In genomic region chr1:125854646-125855045, GRCm38 (mm10) we compare ENCODE assay signal across 32 mouse cellular contexts. TPM values are rescaled to one million over a fixed set of nuclear protein-coding genes. Genes with fewer than 3 reads are reported as not detected.
DNase-seq lines count a peak whose midpoint lies in the region; ATAC-seq and TF ChIP-seq lines count a peak whose summit lies in the region.
"Had no signal": no experiment of that assay in that cellular context is flagged by ENCODE, and none has a peak within 500 bp of the region (broad histone marks: within the 10 kb centered on the region; RNA-seq: fewer than 3 reads in every experiment).

No protein-coding gene starts in this region.

- H3K4me3 ChIP-seq in forebrain, embryonic 14.5 days (ENCODE audit: low read depth, low read length) = no peak overlapping the region
- no peak overlapping the region for H3K4me3 ChIP-seq in forebrain, embryonic 13.5 days
- no peak overlapping the region for H3K4me3 ChIP-seq in neural tube, embryonic 11.5 days (ENCODE audit: low read depth, low read length)
- no peak overlapping the region for H3K4me3 ChIP-seq in hindbrain, postnatal 0 days (ENCODE audit: low read length)
- H3K4me3 ChIP-seq: embryonic facial prominence, embryonic 13.5 days; erythroblast, embryonic 14.5 days; forebrain, embryonic 15.5 days; heart, adult 2 months; heart, embryonic 13.5 days; kidney, embryonic 15.5 days; limb, embryonic 12.5 days; liver, embryonic 13.5 days had no signal

- 3% methylated on average over 5 of the region's 5 CpGs for WGBS in forebrain, embryonic 14.5 days
- 1% methylated on average over 5 of the region's 5 CpGs for WGBS in forebrain, embryonic 13.5 days
- 11% methylated on average over 5 of the region's 5 CpGs for WGBS in neural tube, embryonic 11.5 days
- 15% methylated on average over 5 of the region's 5 CpGs for WGBS in hindbrain, postnatal 0 days

- no peak for ATAC-seq in forebrain, embryonic 14.5 days
- ATAC-seq in forebrain, embryonic 13.5 days = no peak
- no peak for ATAC-seq in neural tube, embryonic 11.5 days (ENCODE audit: insufficient read depth, low FRiP score, low TSS enrichment)
- ATAC-seq in hindbrain, postnatal 0 days = no peak
- ATAC-seq: CD4-positive, CD25-positive, alpha-beta regulatory T cell, adult 4 months; forebrain, embryonic 15.5 days; intestine, postnatal 0 days had no signal

- no peaks in the 10 kb centered on the region for H3K36me3 ChIP-seq in forebrain, embryonic 14.5 days (ENCODE audit: control insufficient read depth, insufficient read depth, low read length)
- H3K36me3 ChIP-seq in forebrain, embryonic 13.5 days (ENCODE audit: poor library complexity, severe bottlenecking) = no peaks in the 10 kb centered on the region
- no peaks in the 10 kb centered on the region for H3K36me3 ChIP-seq in neural tube, embryonic 11.5 days (ENCODE audit: control insufficient read depth, insufficient read depth, low read length)
- no peaks in the 10 kb centered on the region for H3K36me3 ChIP-seq in hindbrain, postnatal 0 days (ENCODE audit: insufficient read depth, low read length)
- H3K36me3 ChIP-seq: embryonic facial prominence, embryonic 13.5 days; forebrain, embryonic 15.5 days; G1E; heart, embryonic 13.5 days; kidney, embryonic 15.5 days; limb, embryonic 12.5 days; liver, embryonic 13.5 days had no signal

- H3K9ac ChIP-seq in forebrain, embryonic 14.5 days (ENCODE audit: low read length) = no peak overlapping the region
- no peak overlapping the region for H3K9ac ChIP-seq in forebrain, embryonic 13.5 days
- H3K9ac ChIP-seq in neural tube, embryonic 11.5 days (ENCODE audit: low read length) = no peak overlapping the region
- H3K9ac ChIP-seq in hindbrain, postnatal 0 days (replicated peaks; ENCODE audit: low read length) = no peak overlapping the region
- H3K9ac ChIP-seq: embryonic facial prominence, embryonic 13.5 days; forebrain, embryonic 15.5 days; heart, embryonic 13.5 days; kidney, embryonic 15.5 days; limb, embryonic 12.5 days; liver, embryonic 13.5 days had no signal

- H3K4me1 ChIP-seq in forebrain, embryonic 14.5 days (ENCODE audit: control insufficient read depth, insufficient read depth, low read length) = peaks cover 5% of the 10 kb centered on the region; the same call in 1 of the 2 replicates
- no peaks in the 10 kb centered on the region; the same call in 1 of the 2 replicates for H3K4me1 ChIP-seq in forebrain, embryonic 13.5 days
- H3K4me1 ChIP-seq in neural tube, embryonic 11.5 days (ENCODE audit: control insufficient read depth, insufficient read depth, low read length) = peaks cover 2% of the 10 kb centered on the region; the same call in 1 of the 2 replicates
- no peaks in the 10 kb centered on the region for H3K4me1 ChIP-seq in hindbrain, postnatal 0 days (ENCODE audit: insufficient read depth, low read length)
- H3K4me1 ChIP-seq: embryonic facial prominence, embryonic 13.5 days; forebrain, embryonic 15.5 days; heart, embryonic 13.5 days; kidney, embryonic 15.5 days; limb, embryonic 12.5 days; liver, embryonic 13.5 days had no signal

- intact Hi-C loops in gastrocnemius, postnatal 36 days (cut with DNase I) = no loop called here

- H3K27ac ChIP-seq in forebrain, embryonic 14.5 days (ENCODE audit: low read depth, low read length) = no peak overlapping the region
- no peak overlapping the region for H3K27ac ChIP-seq in forebrain, embryonic 13.5 days
- H3K27ac ChIP-seq in neural tube, embryonic 11.5 days (ENCODE audit: low read depth, low read length) = no peak overlapping the region
- H3K27ac ChIP-seq in hindbrain, postnatal 0 days = no peak overlapping the region
- H3K27ac ChIP-seq: embryonic facial prominence, embryonic 13.5 days; forebrain, embryonic 15.5 days; heart, adult 2 months; heart, embryonic 13.5 days; kidney, embryonic 15.5 days; limb, embryonic 12.5 days; liver, embryonic 13.5 days; stomach, postnatal 0 days had no signal

- peak; percentile 18 for DNase-seq in forebrain, embryonic 14.5 days (ENCODE audit: low spot score)
- peak; percentile 24 for DNase-seq in neural tube, embryonic 11.5 days (ENCODE audit: low spot score)
- DNase-seq in neural tube, embryonic 10.5 days (ENCODE audit: extremely low spot score, low spot score) = no peak
- DNase-seq in hindbrain, postnatal 0 days (ENCODE audit: low spot score) = peak; percentile 8
- DNase-seq in cerebellum, adult 11 months = no peak
- DNase-seq in gastrocnemius, postnatal 36 days = no peak
- DNase-seq: adrenal gland, postnatal 10 days; cerebellum, adult 9-10 months; gastrocnemius, postnatal 14 days; heart, adult 2 months; heart, postnatal 14 days; kidney, postnatal 36 days; layer of hippocampus, postnatal 36 days; liver, embryonic 13.5 days; lung, adult 2 months; right cerebral cortex, postnatal 14 days; thymus, adult 2 months; thymus, postnatal 4 days had no signal

- no peak overlapping the region for H3K4me2 ChIP-seq in forebrain, embryonic 14.5 days (ENCODE audit: low read length)
- H3K4me2 ChIP-seq in forebrain, embryonic 13.5 days = no peak overlapping the region
- H3K4me2 ChIP-seq in neural tube, embryonic 11.5 days (ENCODE audit: low read depth) = no peak overlapping the region
- H3K4me2 ChIP-seq in hindbrain, postnatal 0 days (ENCODE audit: low read depth, low read length) = no peak overlapping the region
- H3K4me2 ChIP-seq: embryonic facial prominence, embryonic 13.5 days; forebrain, embryonic 15.5 days; heart, embryonic 13.5 days; kidney, embryonic 15.5 days; limb, embryonic 12.5 days; liver, embryonic 13.5 days had no signal

- H3K9me3 ChIP-seq in forebrain, embryonic 14.5 days (replicated peaks; ENCODE audit: control insufficient read depth, low read length) = no peaks in the 10 kb centered on the region
- H3K9me3 ChIP-seq in forebrain, embryonic 13.5 days (replicated peaks) = no peaks in the 10 kb centered on the region
- H3K9me3 ChIP-seq in neural tube, embryonic 11.5 days (ENCODE audit: control insufficient read depth, low read length) = no peaks in the 10 kb centered on the region
- no peaks in the 10 kb centered on the region for H3K9me3 ChIP-seq in hindbrain, postnatal 0 days (ENCODE audit: low read length)
- H3K9me3 ChIP-seq: embryonic facial prominence, embryonic 13.5 days; forebrain, embryonic 15.5 days; heart, embryonic 13.5 days; kidney, embryonic 15.5 days; limb, embryonic 12.5 days; liver, embryonic 13.5 days had no signal

- no peak for TF ChIP-seq CTCF in hindbrain, postnatal 0 days (IDR thresholded peaks at IDR 0.05; ENCODE audit: low read depth)

- no peaks in the 10 kb centered on the region for H3K27me3 ChIP-seq in forebrain, embryonic 14.5 days (replicated peaks; ENCODE audit: control insufficient read depth, insufficient read depth, low read length)
- H3K27me3 ChIP-seq in forebrain, embryonic 13.5 days = no peaks in the 10 kb centered on the region
- no peaks in the 10 kb centered on the region for H3K27me3 ChIP-seq in neural tube, embryonic 11.5 days (ENCODE audit: control insufficient read depth, insufficient read depth, low read length)
- H3K27me3 ChIP-seq in hindbrain, postnatal 0 days (ENCODE audit: insufficient read depth, low read length) = no peaks in the 10 kb centered on the region
- H3K27me3 ChIP-seq: embryonic facial prominence, embryonic 13.5 days; forebrain, embryonic 15.5 days; heart, embryonic 13.5 days; kidney, embryonic 15.5 days; limb, embryonic 12.5 days; liver, embryonic 13.5 days had no signal

RNA-seq across cellular contexts. Expression of gene Lypd1, which starts 58.3 kb away (rescaled TPM):
- polyA plus RNA-seq in forebrain, embryonic 14.5 days (2014; fragmentation: Nextera tagmentation; extraction: Ambion mirVana) = 21.9 and 27.8 TPM in 2 replicates
- polyA plus RNA-seq in forebrain, embryonic 13.5 days (2015; fragmentation: Nextera tagmentation; extraction: Ambion mirVana) = 12.7 and 18.0 TPM in 2 replicates
- polyA plus RNA-seq in neural tube, embryonic 11.5 days (2014; fragmentation: Nextera tagmentation; extraction: Ambion mirVana) = 7.4 and 8.4 TPM in 2 replicates
- total RNA-seq in hindbrain, postnatal 0 days (2014; rRNA removed) = 94.9 and 102 TPM in 2 replicates
- 90.6 and 90.7 TPM in 2 replicates for polyA plus RNA-seq in hindbrain, postnatal 0 days (2015; fragmentation: Nextera tagmentation; extraction: Ambion mirVana)
- total RNA-seq in gastrocnemius, postnatal 36 days (2021) = not detected
- total RNA-seq: common myeloid progenitor, adult 5-6 weeks; megakaryocyte-erythroid progenitor cell, adult 5-6 weeks; neutrophil, adult 5-6 weeks had no signal
- polyA plus RNA-seq: CD4-positive, CD25-positive, alpha-beta regulatory T cell, adult 4 months; erythroblast, embryonic 14.5 days had no signal

Comparison
In these comparisons a context has a peak if more than half of its experiments do, and no peak if none do; other contexts are left out.
1. DNase-seq: peak in forebrain, embryonic 14.5 days (single experiment), neural tube, embryonic 11.5 days (single experiment) and hindbrain, postnatal 0 days (single experiment); none in neural tube, embryonic 10.5 days (single experiment), cerebellum, adult 11 months (single experiment) and gastrocnemius, postnatal 36 days (0 of 2).